Mouse (Mus musculus) ES-Bruce4 (cell line): Measurements from ENCODE around the gene 2200002D01Rik. TPM values are rescaled to one million over a fixed set of nuclear protein-coding genes. Genes with fewer than 3 reads are reported as not detected.

Source experiments
- H3K27ac ChIP-seq: 2 replicates; pipeline ENCODE4 v1.5.1; 2012; ENCODE audit warnings: low read length, inconsistent platforms; ENCODE audit not compliant: insufficient read depth
- H3K27me3 ChIP-seq: 2 replicates; pipeline ENCODE4 v1.6.1; 2012; ENCODE audit warnings: mild to moderate bottlenecking, low read length, inconsistent platforms; ENCODE audit not compliant: control insufficient read depth, poor library complexity, insufficient read depth, severe bottlenecking
- H3K36me3 ChIP-seq: 2 replicates; pipeline ENCODE4 v1.6.1; 2012; ENCODE audit warnings: inconsistent platforms, mild to moderate bottlenecking, low read length, moderate library complexity; ENCODE audit not compliant: control insufficient read depth, poor library complexity, insufficient read depth, severe bottlenecking
- H3K4me1 ChIP-seq: one replicate; pipeline ENCODE4 v1.8.1; 2011; ENCODE audit warnings: low read length; ENCODE audit not compliant: control insufficient read depth, insufficient read depth
- H3K4me3 ChIP-seq: 2 replicates; pipeline ENCODE4 v1.5.1; 2011; ENCODE audit warnings: low read depth, mild to moderate bottlenecking, low read length
- H3K9ac ChIP-seq: 2 replicates; pipeline ENCODE4 v1.6.1; 2012; ENCODE audit warnings: low read depth, mild to moderate bottlenecking, inconsistent platforms; ENCODE audit not compliant: poor library complexity, severe bottlenecking
- H3K9me3 ChIP-seq: replicated peaks from 2 replicates; pipeline ENCODE4 v1.6.1; 2012; ENCODE audit warnings: mild to moderate bottlenecking, low read length, inconsistent platforms; ENCODE audit not compliant: control insufficient read depth, poor library complexity, insufficient read depth, severe bottlenecking
- CTCF ChIP-seq: IDR thresholded peaks from one replicate; pipeline ENCODE4 v1.8.1; 2011; ENCODE audit warnings: low read depth, low read length
- EP300 ChIP-seq: IDR thresholded peaks from 2 replicates; pipeline ENCODE4 v1.6.1; 2011; ENCODE audit warnings: low read depth, low read length; ENCODE audit not compliant: insufficient read depth
- POLR2A ChIP-seq: IDR thresholded peaks from one replicate; pipeline ENCODE4 v1.8.1; 2011; ENCODE audit warnings: low read length; ENCODE audit not compliant: insufficient read depth
- polyA plus RNA-seq: library from polyadenylated mRNA; stranded (reverse); fragments of >200 nt; gene quantifications from 2 replicates; pipeline ENCODE4 v1.2.4, GENCODE M21; 2011; ENCODE audit warnings: low read depth; ENCODE audit not compliant: missing spikeins, insufficient read depth, insufficient read length

2200002D01Rik gene
- polyA plus RNA-seq, 1 experiment = 34.1 TPM

DNA sequence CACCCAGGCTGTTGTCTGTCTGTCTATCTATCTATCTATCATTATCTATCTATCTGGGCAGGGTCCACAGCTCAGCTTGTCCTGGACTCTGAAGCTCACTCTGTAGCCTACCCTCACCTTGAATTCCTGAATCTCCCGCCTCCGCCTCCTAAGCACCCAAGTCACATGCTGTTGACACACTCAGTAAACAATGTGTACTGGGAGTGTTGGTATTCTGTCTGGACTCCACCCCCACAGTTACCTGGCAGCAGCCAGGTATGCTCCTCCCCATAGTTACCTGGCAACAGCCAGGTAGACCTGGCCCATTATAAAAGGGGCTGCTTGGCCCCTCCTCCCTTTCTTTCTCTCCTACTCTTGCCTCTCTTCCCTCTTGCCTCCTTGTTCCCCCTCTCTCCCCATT lies 39.8 kb upstream of the 2200002D01Rik start:
- Histone ChIP-seq H3K4me1 (peaks cover 12% of the 10 kb centered on the region), H3K36me3 (no peaks in the 10 kb centered on the region), H3K27me3 (no peaks in the 10 kb centered on the region), H3K9ac (no peak overlapping the region), H3K27ac (0 out of 2 replicates have a peak overlapping the region, but pooled peaks have one; percentile 12), H3K9me3 (no peaks in the 10 kb centered on the region), H3K4me3 (no peak overlapping the region)
- no peak for TF ChIP-seq POLR2A
- TF ChIP-seq CTCF = no peak

DNA sequence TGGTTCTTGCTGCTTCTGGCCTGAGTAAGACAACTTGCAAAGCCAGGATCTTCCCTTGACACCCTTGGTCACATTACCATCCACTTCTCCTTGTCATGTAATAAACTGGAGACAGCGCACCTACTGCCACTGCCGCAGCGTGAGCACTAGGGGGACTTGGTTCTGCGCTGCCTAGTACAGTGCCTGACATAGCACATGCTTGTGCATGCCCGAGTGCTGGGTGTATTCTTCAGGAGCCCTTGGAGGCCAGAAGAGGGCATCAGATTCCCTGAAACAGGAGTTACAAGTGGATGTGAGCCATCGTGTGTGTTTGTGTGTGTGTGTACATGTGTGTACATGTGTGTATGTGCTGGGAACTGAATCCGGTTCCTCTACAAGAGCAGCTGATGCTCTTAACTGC lies 39.2 kb upstream of the 2200002D01Rik start:
- no peaks in the 10 kb centered on the region for H3K9me3 ChIP-seq
- TF ChIP-seq POLR2A (no peak), EP300 (no peak), CTCF (peak; percentile 30)
- no peaks in the 10 kb centered on the region for H3K36me3 ChIP-seq
- no peak overlapping the region for H3K9ac ChIP-seq
- H3K27ac ChIP-seq = 0 out of 2 replicates have a peak overlapping the region, but pooled peaks have one; percentile 12
- H3K27me3 ChIP-seq = no peaks in the 10 kb centered on the region
- H3K4me1 ChIP-seq = peaks cover 10% of the 10 kb centered on the region
- H3K4me3 ChIP-seq = no peak overlapping the region

DNA sequence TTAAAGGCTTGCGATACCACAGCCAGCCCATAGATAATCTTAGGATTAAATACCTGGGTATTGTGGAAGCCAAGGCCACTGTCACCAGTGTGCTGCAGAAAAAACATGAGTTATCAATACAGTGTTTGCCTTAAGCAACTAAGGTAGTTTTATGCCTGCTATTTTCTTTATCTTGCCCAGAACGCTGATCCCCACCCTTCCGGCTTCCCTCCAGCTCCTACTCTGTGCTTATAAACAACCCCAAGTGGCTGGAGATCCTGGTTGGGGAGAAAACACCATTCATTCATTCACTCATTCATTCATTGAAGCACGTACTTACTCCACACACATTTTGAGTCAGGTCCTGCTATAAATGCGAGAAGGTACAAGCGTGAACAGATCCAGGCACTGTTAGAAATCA lies 36.3 kb upstream of the 2200002D01Rik start:
- Histone ChIP-seq H3K9me3 (no peaks in the 10 kb centered on the region), H3K36me3 (no peaks in the 10 kb centered on the region), H3K27me3 (no peaks in the 10 kb centered on the region), H3K4me3 (no peak overlapping the region), H3K9ac (no peak overlapping the region), H3K4me1 (no peaks in the 10 kb centered on the region), H3K27ac (no peak overlapping the region)
- TF ChIP-seq POLR2A (no peak), CTCF (no peak)

DNA sequence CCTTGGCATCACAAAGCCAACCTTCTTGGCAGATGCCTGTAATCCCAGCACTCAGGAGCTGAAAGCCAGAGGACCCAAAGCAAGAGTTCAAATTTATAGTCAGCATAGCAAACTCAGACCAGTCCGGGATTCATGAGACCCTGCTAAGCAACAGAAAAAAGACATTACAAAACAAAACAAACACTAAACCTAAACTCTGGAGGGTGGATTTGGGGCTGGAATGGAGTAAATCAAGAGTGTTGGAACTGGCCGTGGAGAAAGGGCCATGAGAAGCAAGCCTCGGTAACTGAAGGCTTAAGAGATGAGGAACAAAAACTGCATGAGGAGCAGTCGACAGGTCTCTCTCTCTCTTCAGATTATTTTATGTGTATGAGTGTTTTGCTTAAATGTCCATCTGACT lies 35.6 kb upstream of the 2200002D01Rik start:
- H3K36me3 ChIP-seq = peaks cover 4% of the 10 kb centered on the region; the same call in 1 of the 2 replicates
- no peaks in the 10 kb centered on the region for H3K9me3 ChIP-seq
- no peaks in the 10 kb centered on the region for H3K4me1 ChIP-seq
- H3K9ac ChIP-seq = no peak overlapping the region
- TF ChIP-seq POLR2A (no peak), EP300 (no peak), CTCF (no peak)
- H3K27me3 ChIP-seq = no peaks in the 10 kb centered on the region
- H3K4me3 ChIP-seq = no peak overlapping the region
- H3K27ac ChIP-seq = no peak overlapping the region

DNA sequence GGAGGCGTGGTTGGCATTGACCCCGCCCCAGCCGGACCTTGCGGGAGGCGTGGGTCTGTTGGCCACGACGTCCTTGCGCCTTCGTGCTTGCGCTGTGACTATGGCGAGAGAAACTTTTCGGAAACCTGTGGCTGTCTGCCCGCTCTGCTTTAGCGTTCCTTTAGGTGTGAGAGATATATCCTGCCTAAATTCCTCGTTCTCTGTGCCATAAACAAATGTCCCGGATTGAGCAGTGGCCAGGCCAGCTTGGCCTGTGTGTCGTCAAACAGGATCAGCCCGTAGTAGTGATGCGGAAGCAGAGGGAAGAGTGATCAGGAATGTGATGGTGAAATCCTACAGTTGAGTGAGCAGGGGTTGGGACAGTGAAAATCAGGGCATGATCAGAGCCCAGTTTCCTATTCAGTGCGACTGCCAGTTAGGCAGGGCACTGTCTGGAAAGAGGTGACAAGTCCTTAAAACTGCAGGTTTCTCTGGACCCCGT lies 33.8 kb upstream of the 2200002D01Rik start:
- H3K4me1 ChIP-seq = no peaks in the 10 kb centered on the region
- H3K9ac ChIP-seq = peak overlapping the region; percentile 89; the same call in 1 of the 2 replicates
- peaks cover 8% of the 10 kb centered on the region for H3K36me3 ChIP-seq
- TF ChIP-seq EP300 = no peak
- TF ChIP-seq CTCF = no peak
- no peak for TF ChIP-seq POLR2A
- H3K4me3 ChIP-seq = peak overlapping the region; percentile 51
- H3K27me3 ChIP-seq = no peaks in the 10 kb centered on the region
- no peak overlapping the region for H3K27ac ChIP-seq
- no peaks in the 10 kb centered on the region for H3K9me3 ChIP-seq

DNA sequence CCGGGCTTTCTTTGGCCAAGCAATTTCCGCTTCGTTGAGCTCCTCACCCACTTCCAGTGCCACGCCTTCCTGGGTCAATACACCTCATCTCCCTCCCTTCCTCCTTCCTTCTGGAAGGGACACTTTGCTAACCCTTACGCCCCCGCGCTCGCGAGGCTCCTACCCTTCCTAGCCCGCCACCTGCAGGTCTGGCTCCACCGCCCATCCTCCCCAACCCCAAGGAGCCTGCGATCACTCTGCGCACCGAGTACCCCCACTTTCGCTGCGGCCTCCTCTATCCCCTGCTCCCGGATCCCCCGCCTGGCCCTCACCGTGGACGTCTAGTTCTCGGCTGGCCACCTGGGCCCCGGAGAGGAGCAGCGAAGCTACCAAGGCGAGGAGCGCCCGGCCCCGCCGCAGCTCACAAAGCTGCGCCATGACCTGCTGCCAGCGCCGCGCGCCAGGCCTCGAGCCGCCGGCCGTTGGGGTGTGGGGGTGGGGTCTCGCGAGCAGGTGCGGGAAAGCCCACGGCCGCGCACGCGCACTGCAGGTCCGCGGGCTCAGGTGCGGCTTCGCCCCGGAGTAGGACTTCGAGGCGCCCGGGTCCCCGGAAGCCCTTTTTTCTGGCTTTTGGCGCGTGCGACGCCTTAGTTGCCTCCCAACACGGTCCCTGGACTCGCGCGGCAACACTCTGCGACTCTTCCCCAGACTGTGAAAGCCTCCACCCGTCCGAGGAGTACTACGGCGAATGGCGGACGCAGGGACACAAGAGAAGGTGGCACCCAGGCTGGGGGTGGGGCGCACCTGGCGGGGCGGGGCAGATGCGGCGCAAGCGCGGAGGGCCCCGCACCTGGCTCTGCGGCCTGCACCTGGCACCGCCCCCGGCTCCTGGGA lies 33.2 kb upstream of the 2200002D01Rik start, which contains the start of gene Spint2:
Gene Spint2, minus strand, starts transcription at position 712 of the 873 bp plus-strand sequence.
- peak within 1 kb of the TSS; percentile 31 for H3K27ac ChIP-seq
- TF ChIP-seq EP300 = 0 out of 2 replicates have a peak, but pooled peaks have one; percentile 16
- peak; percentile 96 for TF ChIP-seq POLR2A
- TF ChIP-seq CTCF = peak; percentile 14
- H3K4me3 ChIP-seq = peak within 1 kb of the TSS; percentile 87
- peak within 1 kb of the TSS; percentile 89 for H3K9ac ChIP-seq
- no peaks in the 10 kb centered on the region for H3K27me3 ChIP-seq
- no peaks in the 10 kb centered on the region for H3K9me3 ChIP-seq
- H3K36me3 ChIP-seq = peaks cover 14% of the 10 kb centered on the region
- peaks cover 2% of the 10 kb centered on the region for H3K4me1 ChIP-seq
